Mouse (Mus musculus): ENCODE data around the gene Stim2. TPM values are rescaled to one million over a fixed set of nuclear protein-coding genes. Genes with fewer than 3 reads are reported as not detected.

Stim2 gene
- polyA plus RNA-seq, 1 experiment from 2014 or later: 25.8 TPM

- ATAC-seq (ENCODE audit: low FRiP score): no peak
- no peak overlapping the region for H3K4me2 ChIP-seq
Observed at GRCm38 (mm10) chr5:53970178-53970577, 28.1 kb upstream of the Stim2 start.

GRCm38 (mm10) chr5:53971201-53971600 lies 27.1 kb upstream of the Stim2 start:
- no peaks in the 10 kb centered on the region for H3K27me3 ChIP-seq
- H3K27ac ChIP-seq: no peak overlapping the region
- no peak for ATAC-seq (ENCODE audit: low FRiP score)
- H3K9ac ChIP-seq: no peak overlapping the region
- no peaks in the 10 kb centered on the region for H3K36me3 ChIP-seq
- H3K4me2 ChIP-seq: no peak overlapping the region
- no peaks in the 10 kb centered on the region for H3K9me3 ChIP-seq
- no peak overlapping the region for H3K4me3 ChIP-seq
- H3K4me1 ChIP-seq (replicated peaks): no peaks in the 10 kb centered on the region
- 84% methylated on average over 4 of the region's 4 CpGs for WGBS

More at GRCm38 (mm10) chr5:53970178-53970577, 28.1 kb upstream of the Stim2 start:
- no peaks in the 10 kb centered on the region for H3K9me3 ChIP-seq
- H3K27ac ChIP-seq: no peak overlapping the region
- no peaks in the 10 kb centered on the region for H3K4me1 ChIP-seq (replicated peaks)
- H3K4me3 ChIP-seq: no peak overlapping the region
- H3K9ac ChIP-seq: no peak overlapping the region
- H3K36me3 ChIP-seq: no peaks in the 10 kb centered on the region
- 89% methylated on average over 7 of the region's 7 CpGs for WGBS
- no peaks in the 10 kb centered on the region for H3K27me3 ChIP-seq

- Histone ChIP-seq H3K4me1 (replicated peaks) (no peaks in the 10 kb centered on the region), H3K9ac (no peak overlapping the region), H3K27me3 (no peaks in the 10 kb centered on the region), H3K27ac (no peak overlapping the region), H3K36me3 (no peaks in the 10 kb centered on the region), H3K9me3 (no peaks in the 10 kb centered on the region), H3K4me2 (no peak overlapping the region), H3K4me3 (no peak overlapping the region)
- no peak for ATAC-seq (ENCODE audit: low FRiP score)
- WGBS: 54% methylated on average over 4 of the region's 4 CpGs
Observed at GRCm38 (mm10) chr5:53972905-53973304, 25.4 kb upstream of the Stim2 start.

DNA sequence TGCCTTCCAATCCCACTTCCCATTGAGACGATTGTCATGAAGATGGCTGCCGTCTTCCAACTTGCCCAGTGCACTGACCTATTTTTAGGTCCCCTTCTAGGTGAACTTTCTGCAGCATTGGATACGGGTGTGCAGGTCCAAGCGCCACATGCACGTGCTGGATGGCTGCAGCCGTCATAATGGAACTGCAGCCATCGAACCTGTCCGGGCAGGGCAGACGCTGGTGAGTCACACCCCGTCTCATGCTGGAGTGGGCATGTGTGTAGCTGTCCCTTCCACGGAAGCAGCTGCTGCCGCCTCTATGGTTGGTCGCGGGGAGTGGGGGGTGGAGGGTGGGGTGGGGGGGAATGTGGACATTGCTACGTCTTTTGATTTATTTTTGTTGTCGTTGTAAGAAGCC lies 21.8 kb upstream of the Stim2 start:
- 92% methylated on average over 16 of the region's 16 CpGs for WGBS
- H3K36me3 ChIP-seq: no peaks in the 10 kb centered on the region
- no peaks in the 10 kb centered on the region for H3K9me3 ChIP-seq
- H3K4me3 ChIP-seq: no peak overlapping the region
- ATAC-seq (ENCODE audit: low FRiP score): no peak
- no peaks in the 10 kb centered on the region for H3K4me1 ChIP-seq (replicated peaks)
- H3K27ac ChIP-seq: no peak overlapping the region
- H3K9ac ChIP-seq: no peak overlapping the region
- no peak overlapping the region for H3K4me2 ChIP-seq
- H3K27me3 ChIP-seq: no peaks in the 10 kb centered on the region

DNA sequence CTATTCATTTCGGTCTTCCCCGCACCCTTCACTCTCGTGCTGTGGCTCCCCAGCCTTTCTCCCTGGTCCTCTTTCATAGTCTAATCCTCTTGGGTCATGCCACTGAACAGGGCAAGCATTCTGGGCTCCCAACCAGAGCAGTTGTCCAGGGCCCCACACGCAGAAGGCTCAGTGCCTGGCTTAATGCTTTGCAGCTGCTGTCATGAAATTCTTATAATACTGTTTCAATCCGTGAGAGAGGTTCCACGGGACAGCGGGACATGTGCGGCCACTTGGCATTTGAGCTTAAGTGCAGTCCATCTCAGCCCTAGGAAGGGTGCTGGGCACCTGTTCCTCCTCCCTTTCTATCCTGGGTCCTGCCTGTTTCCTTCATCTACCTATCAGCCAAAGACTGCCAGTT lies 21.2 kb upstream of the Stim2 start:
- no peak overlapping the region for H3K9ac ChIP-seq
- H3K27ac ChIP-seq: no peak overlapping the region
- H3K9me3 ChIP-seq: no peaks in the 10 kb centered on the region
- 90% methylated on average over 8 of the region's 8 CpGs for WGBS
- no peak overlapping the region for H3K4me2 ChIP-seq
- no peak for ATAC-seq (ENCODE audit: low FRiP score)
- no peaks in the 10 kb centered on the region for H3K36me3 ChIP-seq
- H3K4me1 ChIP-seq (replicated peaks): no peaks in the 10 kb centered on the region
- no peaks in the 10 kb centered on the region for H3K27me3 ChIP-seq
- no peak overlapping the region for H3K4me3 ChIP-seq

- no peaks in the 10 kb centered on the region for H3K4me1 ChIP-seq (replicated peaks)
- no peaks in the 10 kb centered on the region for H3K9me3 ChIP-seq
- no peak overlapping the region for H3K4me3 ChIP-seq
- no peaks in the 10 kb centered on the region for H3K27me3 ChIP-seq
- no peak overlapping the region for H3K4me2 ChIP-seq
- no peak for ATAC-seq (ENCODE audit: low FRiP score)
- no peaks in the 10 kb centered on the region for H3K36me3 ChIP-seq
- H3K27ac ChIP-seq: no peak overlapping the region
- WGBS: 83% methylated on average over 4 of the region's 4 CpGs
- no peak overlapping the region for H3K9ac ChIP-seq
Observed at GRCm38 (mm10) chr5:53983358-53983757, 14.9 kb upstream of the Stim2 start.

GRCm38 (mm10) chr5:53985632-53986031 lies 12.7 kb upstream of the Stim2 start:
- ATAC-seq (ENCODE audit: low FRiP score): no peak

DNA sequence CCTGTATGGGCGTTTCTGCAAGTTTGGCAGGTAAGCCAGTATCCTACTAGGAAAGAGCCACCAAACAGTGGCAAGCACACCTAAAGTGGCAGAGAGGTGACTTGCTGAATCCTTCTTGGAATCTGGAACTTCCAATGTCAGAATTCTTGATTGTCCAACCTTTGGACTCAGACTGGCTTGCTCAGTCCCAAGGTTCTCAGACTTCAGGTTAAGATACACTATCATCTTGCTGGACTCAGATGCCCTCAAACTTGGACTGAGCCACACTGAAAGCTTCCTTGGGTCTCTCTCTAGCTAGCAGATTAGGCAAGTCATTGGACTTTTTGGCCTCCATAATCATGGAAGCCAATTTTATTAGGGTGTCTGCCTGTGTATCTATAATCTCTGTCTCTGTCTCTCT lies 10.8 kb upstream of the Stim2 start:
- no peak overlapping the region for H3K27ac ChIP-seq
- H3K4me2 ChIP-seq: no peak overlapping the region
- no peaks in the 10 kb centered on the region for H3K9me3 ChIP-seq
- ATAC-seq (ENCODE audit: low FRiP score): no peak
- no peak overlapping the region for H3K9ac ChIP-seq
- no peaks in the 10 kb centered on the region for H3K4me1 ChIP-seq (replicated peaks)
- H3K36me3 ChIP-seq: no peaks in the 10 kb centered on the region
- no peak overlapping the region for H3K4me3 ChIP-seq
- WGBS: 76% methylated on average over 1 of the region's 1 CpGs
- no peaks in the 10 kb centered on the region for H3K27me3 ChIP-seq

More at GRCm38 (mm10) chr5:53985632-53986031, 12.7 kb upstream of the Stim2 start:
- Histone ChIP-seq H3K4me1 (replicated peaks) (no peaks in the 10 kb centered on the region), H3K27ac (no peak overlapping the region), H3K4me2 (no peak overlapping the region), H3K36me3 (no peaks in the 10 kb centered on the region), H3K27me3 (no peaks in the 10 kb centered on the region), H3K4me3 (no peak overlapping the region), H3K9me3 (no peaks in the 10 kb centered on the region), H3K9ac (no peak overlapping the region)
- WGBS: 97% methylated on average over 3 of the region's 3 CpGs

DNA sequence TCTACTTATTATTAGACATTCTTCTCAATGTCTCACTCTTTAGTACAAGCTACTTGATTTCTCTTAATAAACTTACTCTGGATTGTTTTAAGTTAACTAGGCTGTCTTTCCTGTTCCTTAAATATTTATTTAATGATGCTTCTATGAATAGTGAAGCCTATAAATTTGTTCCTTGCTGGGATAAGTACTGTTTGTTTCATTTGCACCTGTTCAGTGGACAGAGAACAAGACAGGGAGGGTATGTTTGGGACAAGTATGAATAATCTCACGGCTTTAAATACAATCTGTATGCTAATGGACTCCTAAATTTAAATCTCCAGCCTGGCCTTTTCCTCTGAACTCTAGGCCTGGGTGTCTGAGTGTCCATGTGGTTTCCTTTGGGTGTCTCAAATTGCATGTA lies 10.2 kb upstream of the Stim2 start:
- no peak for ATAC-seq (ENCODE audit: low FRiP score)
- Histone ChIP-seq H3K27me3 (no peaks in the 10 kb centered on the region), H3K36me3 (no peaks in the 10 kb centered on the region), H3K27ac (no peak overlapping the region), H3K4me2 (no peak overlapping the region), H3K4me1 (replicated peaks) (no peaks in the 10 kb centered on the region), H3K9me3 (no peaks in the 10 kb centered on the region), H3K9ac (no peak overlapping the region), H3K4me3 (no peak overlapping the region)
- WGBS: 84% methylated on average over 1 of the region's 1 CpGs

DNA sequence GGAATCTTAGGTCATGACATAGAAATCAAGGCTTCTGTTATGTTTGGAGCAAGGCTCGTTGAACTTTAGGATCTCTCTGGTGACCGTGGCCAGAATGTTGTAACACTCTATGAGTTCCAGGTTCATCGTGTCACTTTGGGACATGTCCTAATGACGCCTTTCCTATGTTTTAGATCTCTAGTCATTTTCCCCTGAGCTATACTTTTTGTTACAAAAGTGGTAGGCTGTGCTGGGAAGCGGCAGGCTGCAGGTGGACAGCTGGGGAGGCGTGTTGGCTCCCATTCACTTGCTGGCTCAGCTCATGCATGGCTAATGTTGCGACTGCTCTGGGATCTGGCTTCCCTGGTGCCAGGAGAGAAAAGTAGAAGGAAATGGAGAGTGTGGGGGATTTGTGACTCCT lies 5.7 kb upstream of the Stim2 start:
- Histone ChIP-seq H3K27me3 (no peaks in the 10 kb centered on the region), H3K9ac (no peak overlapping the region), H3K4me1 (replicated peaks) (peaks cover 12% of the 10 kb centered on the region; the same call in 1 of the 2 replicates), H3K27ac (no peak overlapping the region), H3K36me3 (no peaks in the 10 kb centered on the region), H3K4me3 (no peak overlapping the region), H3K9me3 (no peaks in the 10 kb centered on the region), H3K4me2 (no peak overlapping the region)
- ATAC-seq (ENCODE audit: low FRiP score): no peak
- 39% methylated on average over 7 of the region's 7 CpGs for WGBS

GRCm38 (mm10) chr5:53994576-53994975 lies 3.7 kb upstream of the Stim2 start:
- Histone ChIP-seq H3K9ac (no peak overlapping the region), H3K27me3 (no peaks in the 10 kb centered on the region), H3K4me3 (no peak overlapping the region), H3K27ac (no peak overlapping the region), H3K4me1 (replicated peaks) (peaks cover 17% of the 10 kb centered on the region; the same call in 1 of the 2 replicates), H3K9me3 (no peaks in the 10 kb centered on the region), H3K4me2 (peak overlapping the region; percentile 67), H3K36me3 (no peaks in the 10 kb centered on the region)
- WGBS: 81% methylated on average over 4 of the region's 4 CpGs
- ATAC-seq (ENCODE audit: low FRiP score): no peak

GRCm38 (mm10) chr5:53995316-53995715 lies 3.0 kb upstream of the Stim2 start:
- no peaks in the 10 kb centered on the region for H3K36me3 ChIP-seq
- ATAC-seq (ENCODE audit: low FRiP score): peak; percentile 2; the same call in 1 of the 2 replicates
- WGBS: under 1% methylated on average over 34 of the region's 34 CpGs

DNA sequence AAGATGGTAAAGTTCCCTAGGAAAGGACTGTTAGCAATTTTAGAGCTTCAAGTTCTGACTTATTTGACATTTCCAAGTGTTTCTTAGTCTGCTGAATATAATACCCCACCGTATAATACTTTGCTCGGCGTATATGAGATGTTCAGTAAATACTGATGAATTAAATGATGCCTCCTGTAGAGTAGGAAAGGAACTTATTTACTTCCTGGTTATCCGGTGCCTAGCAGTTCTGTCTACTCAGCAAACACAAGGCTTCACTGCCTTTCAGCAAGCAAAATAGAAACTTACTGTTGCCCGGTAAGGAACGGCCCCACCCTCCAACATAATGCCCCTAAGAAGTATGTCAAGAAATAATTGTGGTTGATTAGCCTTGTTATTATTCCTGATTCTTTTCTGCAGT lies 1.5 kb upstream of the Stim2 start:
- 93% methylated on average over 6 of the region's 6 CpGs for WGBS

More at GRCm38 (mm10) chr5:53995316-53995715, 3.0 kb upstream of the Stim2 start:
- Histone ChIP-seq H3K9ac (peak overlapping the region; percentile 71), H3K27me3 (no peaks in the 10 kb centered on the region), H3K27ac (no peak overlapping the region), H3K4me2 (peak overlapping the region; percentile 67), H3K4me1 (replicated peaks) (peaks cover 24% of the 10 kb centered on the region), H3K4me3 (peak overlapping the region; percentile 44), H3K9me3 (no peaks in the 10 kb centered on the region)

More for the DNA sequence above, 1.5 kb upstream of the Stim2 start:
- Histone ChIP-seq H3K4me1 (replicated peaks) (peaks cover 31% of the 10 kb centered on the region), H3K9me3 (no peaks in the 10 kb centered on the region), H3K9ac (no peak overlapping the region), H3K36me3 (no peaks in the 10 kb centered on the region), H3K27me3 (no peaks in the 10 kb centered on the region), H3K4me3 (no peak overlapping the region), H3K4me2 (no peak overlapping the region), H3K27ac (no peak overlapping the region)
- ATAC-seq (ENCODE audit: low FRiP score): no peak
